Mouse (Mus musculus) small intestine, adult 2 months (tissue): ENCODE results near the gene Iqgap3.

Source experiments
- CTCF ChIP-seq: fragments of 200-500 bp; IDR thresholded peaks from 2 replicates; pipeline ENCODE4 v1.5.1; 2012; ENCODE audit warnings: low read depth, mild to moderate bottlenecking, control low read depth, inconsistent platforms, low read length, moderate library complexity, mixed read lengths; ENCODE audit not compliant: insufficient replicate concordance, insufficient read length; ENCODE audit errors: extremely low read depth
- POLR2A ChIP-seq: fragments of 200-500 bp; IDR thresholded peaks from 2 replicates; pipeline ENCODE4 v1.6.1; 2012; ENCODE audit warnings: low read depth, mild to moderate bottlenecking, control low read depth, inconsistent platforms, low read length, moderate library complexity

DNA sequence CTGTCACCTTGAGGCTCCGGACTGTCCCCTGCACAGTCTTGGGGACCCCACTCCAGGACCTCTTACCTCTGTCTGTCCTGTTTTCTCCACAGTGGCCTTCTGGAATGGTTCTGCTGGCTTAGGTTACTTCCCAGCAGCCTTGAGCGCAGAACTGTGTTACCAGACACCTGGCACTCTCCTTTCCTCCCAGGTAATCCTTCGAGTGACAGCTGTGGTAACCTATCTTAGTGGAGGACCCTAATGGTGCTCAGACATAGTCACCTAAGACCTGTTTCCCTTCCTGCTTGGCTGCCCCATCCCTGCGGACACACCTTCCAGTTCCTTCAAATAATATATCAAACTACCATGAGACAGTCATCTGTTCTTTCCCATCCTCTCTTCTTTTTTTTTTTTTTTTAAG is 3.6 kb upstream of the Iqgap3 start, which contains the start of gene Ttc24:
- TF ChIP-seq CTCF (no peak), POLR2A (no peak)
